In genomic region chr10:95265576-95265975, GRCm38 (mm10) we compare ENCODE assay signal across 7 mouse cellular contexts. TPM values are rescaled to one million over a fixed set of nuclear protein-coding genes. Genes with fewer than 3 reads are reported as not detected.
A peak's percentile ranks its signal among the peaks of the same experiment; 100 is the strongest.
DNase-seq lines count a peak whose midpoint lies in the region; ATAC-seq and TF ChIP-seq lines count a peak whose summit lies in the region.

No protein-coding gene starts in this region.

- H3K9me3 ChIP-seq in kidney, embryonic 15.5 days (replicated peaks), result no peaks in the 10 kb centered on the region
- no peaks in the 10 kb centered on the region for H3K9me3 ChIP-seq in ES-Bruce4 (replicated peaks; ENCODE audit: control insufficient read depth, insufficient read depth, low read length, poor library complexity, severe bottlenecking)
- H3K9me3 ChIP-seq in embryonic facial prominence, embryonic 10.5 days, result no peaks in the 10 kb centered on the region
- H3K9me3 ChIP-seq in liver, embryonic 14.5 days (ENCODE audit: control insufficient read depth, low read length), result no peaks in the 10 kb centered on the region

- H3K4me1 ChIP-seq in kidney, embryonic 15.5 days, result peaks cover 19% of the 10 kb centered on the region
- H3K4me1 ChIP-seq in ES-Bruce4 (ENCODE audit: control insufficient read depth, insufficient read depth, low read length), result peaks cover 4% of the 10 kb centered on the region
- peaks cover 48% of the 10 kb centered on the region for H3K4me1 ChIP-seq in embryonic facial prominence, embryonic 10.5 days
- peaks cover 0 to 10% of the 10 kb centered on the region in 2 experiments; a peak in 2 of 4 replicates for H3K4me1 ChIP-seq in liver, embryonic 14.5 days (replicated peaks; ENCODE audit: control insufficient read depth in 2 of 2, insufficient read depth in 2 of 2, low read length in 1 of 2)

- TF ChIP-seq CTCF in ES-Bruce4 (IDR thresholded peaks at IDR 0.05; ENCODE audit: low read depth, low read length), result no peak
- TF ChIP-seq CTCF in liver, embryonic 14.5 days (IDR thresholded peaks at IDR 0.05; ENCODE audit: low read depth), result no peak

- ATAC-seq in kidney, embryonic 15.5 days (replicated peaks; ENCODE audit: low FRiP score), result no peak
- ATAC-seq in liver, embryonic 14.5 days (ENCODE audit: insufficient read depth), result no peak

- no peak overlapping the region for H3K9ac ChIP-seq in kidney, embryonic 15.5 days
- H3K9ac ChIP-seq in ES-Bruce4 (ENCODE audit: low read depth, poor library complexity, severe bottlenecking), result peak overlapping the region; percentile 34
- no peak overlapping the region for H3K9ac ChIP-seq in liver, embryonic 14.5 days (replicated peaks)

- H3K27me3 ChIP-seq in kidney, embryonic 15.5 days, result peaks cover 45% of the 10 kb centered on the region
- no peaks in the 10 kb centered on the region for H3K27me3 ChIP-seq in ES-Bruce4 (ENCODE audit: control insufficient read depth, insufficient read depth, low read length, poor library complexity, severe bottlenecking)
- H3K27me3 ChIP-seq in embryonic facial prominence, embryonic 10.5 days (replicated peaks; ENCODE audit: low read depth, poor library complexity, severe bottlenecking), result peaks cover 40% of the 10 kb centered on the region
- peaks cover 16% of the 10 kb centered on the region for H3K27me3 ChIP-seq in liver, embryonic 14.5 days (ENCODE audit: control insufficient read depth, insufficient read depth, low read length)

- no peaks in the 10 kb centered on the region for H3K36me3 ChIP-seq in kidney, embryonic 15.5 days
- no peaks in the 10 kb centered on the region for H3K36me3 ChIP-seq in ES-Bruce4 (ENCODE audit: control insufficient read depth, insufficient read depth, low read length, poor library complexity, severe bottlenecking)
- no peaks in the 10 kb centered on the region for H3K36me3 ChIP-seq in embryonic facial prominence, embryonic 10.5 days (replicated peaks)
- no peaks in the 10 kb centered on the region for H3K36me3 ChIP-seq in liver, embryonic 14.5 days (replicated peaks; ENCODE audit: control insufficient read depth, insufficient read depth, low read depth)

- no peak for DNase-seq in kidney, adult 9 months
- DNase-seq in embryonic facial prominence, embryonic 10.5 days (ENCODE audit: low spot score), result no peak
- DNase-seq in liver, embryonic 14.5 days (ENCODE audit: low read depth in 3 of 3, low spot score in 3 of 3), result no peak
- DNase-seq in gastrocnemius, adult 18-20 months (ENCODE audit: low spot score), result no peak
- DNase-seq in ovary, postnatal 36 days (ENCODE audit: low spot score), result no peak

- peak overlapping the region; percentile 85; the same call in 1 of the 2 replicates for H3K4me2 ChIP-seq in kidney, embryonic 15.5 days
- peak overlapping the region; percentile 50 for H3K4me2 ChIP-seq in liver, embryonic 14.5 days (ENCODE audit: low read depth)

- H3K27ac ChIP-seq in kidney, embryonic 15.5 days, result no peak overlapping the region
- H3K27ac ChIP-seq in ES-Bruce4 (ENCODE audit: insufficient read depth, low read length), result no peak overlapping the region
- no peak overlapping the region for H3K27ac ChIP-seq in embryonic facial prominence, embryonic 10.5 days (replicated peaks)
- H3K27ac ChIP-seq in liver, embryonic 14.5 days, result no peak overlapping the region

- TF ChIP-seq EP300 in ES-Bruce4 (IDR thresholded peaks at IDR 0.05; ENCODE audit: insufficient read depth, low read depth, low read length), result no peak
- TF ChIP-seq EP300 in liver, embryonic 14.5 days (IDR thresholded peaks at IDR 0.05; ENCODE audit: low read depth), result no peak

- WGBS in kidney, embryonic 15.5 days, result 82% methylated on average over 4 of the region's 4 CpGs
- 40% methylated on average over 4 of the region's 4 CpGs for WGBS in embryonic facial prominence, embryonic 10.5 days
- 35% methylated on average over 4 of the region's 4 CpGs for WGBS in liver, embryonic 14.5 days (ENCODE audit: insufficient replicate concordance)

- no peak for TF ChIP-seq POLR2A in ES-Bruce4 (IDR thresholded peaks at IDR 0.05; ENCODE audit: insufficient read depth, low read length)

- H3K4me3 ChIP-seq in kidney, embryonic 15.5 days (replicated peaks), result peak overlapping the region; percentile 46; the same call in 1 of the 2 replicates
- H3K4me3 ChIP-seq in ES-Bruce4 (ENCODE audit: low read depth, low read length), result no peak overlapping the region
- peak overlapping the region; percentile 62; the same call in 1 of the 2 replicates for H3K4me3 ChIP-seq in embryonic facial prominence, embryonic 10.5 days
- H3K4me3 ChIP-seq in liver, embryonic 14.5 days (ENCODE audit: insufficient read depth in 1 of 2, low read depth in 2 of 2, low read length in 2 of 2), result no peak overlapping the region

RNA-seq across cellular contexts. Expression of gene Cradd, which starts 58.4 kb away (rescaled TPM):
- polyA plus RNA-seq in kidney, embryonic 15.5 days (2015; fragmentation: Nextera tagmentation; extraction: Ambion mirVana), result 7.7 and 9.3 TPM in 2 replicates
- 18.4 and 21.9 TPM in 2 replicates for polyA plus RNA-seq in ES-Bruce4 (2011; ENCODE audit: insufficient read depth, insufficient read length, low read depth, missing spikeins)
- polyA plus RNA-seq in embryonic facial prominence, embryonic 10.5 days (2016; fragmentation: Nextera tagmentation; extraction: Ambion mirVana), result 12.3 and 13.5 TPM in 2 replicates
- 2.3 and 3.6 TPM in 2 replicates for polyA plus RNA-seq in liver, embryonic 14.5 days (2012; rRNA removed)
- 3.2 and 5.4 TPM in 2 replicates for polyA plus RNA-seq in liver, embryonic 14.5 days (2014; fragmentation: Nextera tagmentation; extraction: Ambion mirVana)
- 10 to 100 TPM in 1 of 2 experiments, 1 to 10 TPM in 1; 9.5 to 11.3 TPM for total RNA-seq in gastrocnemius, adult 18-20 months (2021)

Comparison
In these comparisons a context has a peak if more than half of its experiments do, and no peak if none do; other contexts are left out.
1. H3K4me3 ChIP-seq: peak in kidney, embryonic 15.5 days (single experiment) and embryonic facial prominence, embryonic 10.5 days (single experiment); none in ES-Bruce4 (single experiment) and liver, embryonic 14.5 days (0 of 2).